In genomic region chr4:136140327-136141250, GRCm38 (mm10) we compare ENCODE assay signal across 8 mouse cellular contexts. TPM values are rescaled to one million over a fixed set of nuclear protein-coding genes. Genes with fewer than 3 reads are reported as not detected.
DNase-seq lines count a peak whose midpoint lies in the region; ATAC-seq lines count a peak whose summit lies in the region.

No protein-coding gene starts in this region.

- H3K4me1 ChIP-seq in embryonic facial prominence, embryonic 14.5 days (ENCODE audit: control insufficient read depth, insufficient read depth, low read length): peaks cover 49% of the 10 kb centered on the region
- peaks cover 51% of the 10 kb centered on the region for H3K4me1 ChIP-seq in kidney, embryonic 14.5 days (ENCODE audit: control insufficient read depth, insufficient read depth, low read length)
- peaks cover 42% of the 10 kb centered on the region for H3K4me1 ChIP-seq in liver, embryonic 11.5 days (replicated peaks; ENCODE audit: control insufficient read depth, insufficient read depth, low read length)
- peaks cover 45% of the 10 kb centered on the region for H3K4me1 ChIP-seq in stomach, embryonic 16.5 days (ENCODE audit: control insufficient read depth, insufficient read depth, low read length)

- H3K27me3 ChIP-seq in embryonic facial prominence, embryonic 14.5 days (replicated peaks; ENCODE audit: control insufficient read depth, insufficient read depth, low read length): no peaks in the 10 kb centered on the region
- H3K27me3 ChIP-seq in kidney, embryonic 14.5 days (ENCODE audit: control insufficient read depth, insufficient read depth, low read length): no peaks in the 10 kb centered on the region
- H3K27me3 ChIP-seq in liver, embryonic 11.5 days (replicated peaks; ENCODE audit: control insufficient read depth, insufficient read depth, low read length): peaks cover 69% of the 10 kb centered on the region
- H3K27me3 ChIP-seq in stomach, embryonic 16.5 days (ENCODE audit: control insufficient read depth, insufficient read depth, low read length): no peaks in the 10 kb centered on the region

- peak; percentile 90 for ATAC-seq in embryonic facial prominence, embryonic 14.5 days (ENCODE audit: low read depth)
- ATAC-seq in kidney, embryonic 14.5 days (ENCODE audit: low FRiP score, low TSS enrichment): peak; percentile 87
- ATAC-seq in liver, embryonic 11.5 days (replicated peaks; ENCODE audit: low FRiP score): peak; percentile 72
- peak; percentile 89 for ATAC-seq in stomach, embryonic 16.5 days (ENCODE audit: insufficient read depth, low FRiP score)

- peak; percentile 94 for DNase-seq in ovary, adult 18-20 months (ENCODE audit: low spot score)
- no peak for DNase-seq in ovary, postnatal 10 days (ENCODE audit: low spot score)
- DNase-seq in embryonic facial prominence, embryonic 14.5 days (ENCODE audit: low spot score): peak; percentile 99
- DNase-seq in heart, adult 9 months (ENCODE audit: low spot score in 2 of 2): peak; percentile 96 to 98
- DNase-seq in liver, embryonic 11.5 days (ENCODE audit: low spot score): peak; percentile 89
- peak; percentile 53 for DNase-seq in naive thymus-derived CD4-positive, alpha-beta T cell, adult 2 months (ENCODE audit: low read depth)

- peak overlapping the region; percentile 14 for H3K4me3 ChIP-seq in embryonic facial prominence, embryonic 14.5 days (ENCODE audit: low read depth, low read length)
- peak overlapping the region; percentile 4; the same call in 1 of the 2 replicates for H3K4me3 ChIP-seq in kidney, embryonic 14.5 days (ENCODE audit: low read length)
- no peak overlapping the region for H3K4me3 ChIP-seq in liver, embryonic 11.5 days (ENCODE audit: low read depth, low read length)
- peak overlapping the region; percentile 23 for H3K4me3 ChIP-seq in stomach, embryonic 16.5 days (replicated peaks; ENCODE audit: low read length)

- H3K27ac ChIP-seq in embryonic facial prominence, embryonic 14.5 days (replicated peaks; ENCODE audit: low read depth, low read length): peak overlapping the region; percentile 97
- peak overlapping the region; percentile 100 for H3K27ac ChIP-seq in kidney, embryonic 14.5 days (ENCODE audit: low read depth, low read length)
- H3K27ac ChIP-seq in liver, embryonic 11.5 days (ENCODE audit: low read depth, low read length): peak overlapping the region; percentile 88
- H3K27ac ChIP-seq in stomach, embryonic 16.5 days (ENCODE audit: low read length): peak overlapping the region; percentile 93

- 3% methylated on average over 31 of the region's 31 CpGs for WGBS in embryonic facial prominence, embryonic 14.5 days
- 6% methylated on average over 31 of the region's 31 CpGs for WGBS in kidney, embryonic 14.5 days
- WGBS in liver, embryonic 11.5 days: 9% methylated on average over 31 of the region's 31 CpGs
- WGBS in stomach, embryonic 16.5 days: 6% methylated on average over 31 of the region's 31 CpGs

- no peaks in the 10 kb centered on the region for H3K9me3 ChIP-seq in embryonic facial prominence, embryonic 14.5 days (ENCODE audit: control insufficient read depth, low read length)
- no peaks in the 10 kb centered on the region for H3K9me3 ChIP-seq in kidney, embryonic 14.5 days (ENCODE audit: control insufficient read depth, low read length)
- no peaks in the 10 kb centered on the region for H3K9me3 ChIP-seq in liver, embryonic 11.5 days (ENCODE audit: control insufficient read depth, low read length)
- no peaks in the 10 kb centered on the region for H3K9me3 ChIP-seq in stomach, embryonic 16.5 days (replicated peaks; ENCODE audit: control insufficient read depth, low read length)

- H3K4me2 ChIP-seq in embryonic facial prominence, embryonic 14.5 days (ENCODE audit: low read depth, low read length): peak overlapping the region; percentile 45
- H3K4me2 ChIP-seq in kidney, embryonic 14.5 days (replicated peaks; ENCODE audit: low read depth, low read length): peak overlapping the region; percentile 31
- peak overlapping the region; percentile 46 for H3K4me2 ChIP-seq in liver, embryonic 11.5 days
- H3K4me2 ChIP-seq in stomach, embryonic 16.5 days (ENCODE audit: low read depth, low read length): peak overlapping the region; percentile 38

- peaks cover 10% of the 10 kb centered on the region; the same call in 1 of the 2 replicates for H3K36me3 ChIP-seq in embryonic facial prominence, embryonic 14.5 days (ENCODE audit: control insufficient read depth, insufficient read depth, low read length)
- peaks cover 8% of the 10 kb centered on the region; the same call in 1 of the 2 replicates for H3K36me3 ChIP-seq in kidney, embryonic 14.5 days (ENCODE audit: control insufficient read depth, insufficient read depth, low read length)
- H3K36me3 ChIP-seq in liver, embryonic 11.5 days (ENCODE audit: control insufficient read depth, insufficient read depth, low read length): no peaks in the 10 kb centered on the region
- H3K36me3 ChIP-seq in stomach, embryonic 16.5 days (ENCODE audit: control insufficient read depth, insufficient read depth, low read length): no peaks in the 10 kb centered on the region

- peak overlapping the region; percentile 34 for H3K9ac ChIP-seq in embryonic facial prominence, embryonic 14.5 days (ENCODE audit: low read depth, low read length)
- H3K9ac ChIP-seq in kidney, embryonic 14.5 days (ENCODE audit: low read depth, low read length): peak overlapping the region; percentile 34
- H3K9ac ChIP-seq in liver, embryonic 11.5 days (ENCODE audit: low read depth, low read length): no peak overlapping the region; the same call in 1 of the 2 replicates
- H3K9ac ChIP-seq in stomach, embryonic 16.5 days (ENCODE audit: low read length): peak overlapping the region; percentile 34

RNA-seq across cellular contexts. Expression of gene Id3, which starts 2.7 kb away (rescaled TPM):
- polyA plus RNA-seq in embryonic facial prominence, embryonic 14.5 days (2014; fragmentation: Nextera tagmentation; extraction: Ambion mirVana): 404 and 407 TPM in 2 replicates
- 848 and 979 TPM in 2 replicates for polyA plus RNA-seq in kidney, embryonic 14.5 days (2014; fragmentation: Nextera tagmentation; extraction: Ambion mirVana)
- 191 and 200 TPM in 2 replicates for polyA plus RNA-seq in liver, embryonic 11.5 days (2014; fragmentation: Nextera tagmentation; extraction: Ambion mirVana)
- 271 and 285 TPM in 2 replicates for polyA plus RNA-seq in stomach, embryonic 16.5 days (2015; fragmentation: Nextera tagmentation; extraction: Ambion mirVana)

RNA-seq across cellular contexts. Expression of gene E2f2, which starts 31.6 kb away (rescaled TPM):
- 7.9 and 10.1 TPM in 2 replicates for polyA plus RNA-seq in embryonic facial prominence, embryonic 14.5 days (2014; fragmentation: Nextera tagmentation; extraction: Ambion mirVana)
- 5.7 and 6.0 TPM in 2 replicates for polyA plus RNA-seq in kidney, embryonic 14.5 days (2014; fragmentation: Nextera tagmentation; extraction: Ambion mirVana)
- 9.0 and 9.2 TPM in 2 replicates for polyA plus RNA-seq in liver, embryonic 11.5 days (2014; fragmentation: Nextera tagmentation; extraction: Ambion mirVana)
- 7.7 and 9.3 TPM in 2 replicates for polyA plus RNA-seq in stomach, embryonic 16.5 days (2015; fragmentation: Nextera tagmentation; extraction: Ambion mirVana)
